Mouse (Mus musculus) heart, adult 11 months (tissue): Measurements from ENCODE around the gene Dlg2.

Experiments used
- DNase-seq: peaks from one replicate; pipeline ENCODE4 v3.0.0; 2022

The Dlg2 gene

GRCm38 (mm10) chr7:90476313-90477245, at the start of gene Dlg2:
Gene Dlg2 (plus strand): TSS chr7:90476672.
- no peak for DNase-seq

- peak; percentile 95 for DNase-seq
Observed at GRCm38 (mm10) chr7:90427006-90427405, 49.5 kb upstream of the Dlg2 start.

- no peak for DNase-seq
Observed at GRCm38 (mm10) chr7:90432221-90432620, 44.3 kb upstream of the Dlg2 start.

- DNase-seq: no peak
Observed at GRCm38 (mm10) chr7:90440044-90440443, 36.4 kb upstream of the Dlg2 start.

GRCm38 (mm10) chr7:90442070-90442469, 34.4 kb upstream of the Dlg2 start:
- DNase-seq: no peak

- peak; percentile 100 for DNase-seq
Observed at GRCm38 (mm10) chr7:90442518-90443080, 33.9 kb upstream of the Dlg2 start, which contains the start of gene Crebzf. Gene Crebzf (plus strand): TSS chr7:90442729.

GRCm38 (mm10) chr7:90443101-90444091, 33.1 kb upstream of the Dlg2 start:
- peak; percentile 98 for DNase-seq

GRCm38 (mm10) chr7:90444206-90444605, 32.3 kb upstream of the Dlg2 start:
- peak; percentile 84 for DNase-seq

GRCm38 (mm10) chr7:90456149-90456844, 20.2 kb upstream of the Dlg2 start:
- peak; percentile 77 for DNase-seq

- DNase-seq: peak; percentile 99
Observed at GRCm38 (mm10) chr7:90456845-90457468, 19.5 kb upstream of the Dlg2 start, which contains the start of gene Tmem126a. Gene Tmem126a (minus strand): TSS chr7:90457229.

- DNase-seq: peak; percentile 89
Observed at GRCm38 (mm10) chr7:90457517-90457916, 19.0 kb upstream of the Dlg2 start.

GRCm38 (mm10) chr7:90460330-90460729, 16.1 kb upstream of the Dlg2 start:
- peak; percentile 89 for DNase-seq

- peak; percentile 95 for DNase-seq
Observed at GRCm38 (mm10) chr7:90460930-90461329, 15.5 kb upstream of the Dlg2 start.

GRCm38 (mm10) chr7:90461441-90461840, 15.0 kb upstream of the Dlg2 start:
- DNase-seq: peak; percentile 65

GRCm38 (mm10) chr7:90473511-90473910, 3.0 kb upstream of the Dlg2 start:
- DNase-seq: no peak

- DNase-seq: peak; percentile 100
Observed at GRCm38 (mm10) chr7:90475793-90476312, 619 bp upstream of the Dlg2 start, which contains the start of gene Tmem126b. Gene Tmem126b (minus strand): TSS chr7:90476001.

- no peak for DNase-seq
Observed at GRCm38 (mm10) chr7:90482607-90483006, 6.1 kb downstream of the Dlg2 start.

GRCm38 (mm10) chr7:90508124-90508523, 31.7 kb downstream of the Dlg2 start:
- no peak for DNase-seq

- no peak for DNase-seq
Observed at GRCm38 (mm10) chr7:90512293-90512692, 35.8 kb downstream of the Dlg2 start.

GRCm38 (mm10) chr7:90539481-90540402, 63.3 kb downstream of the Dlg2 start:
- DNase-seq: no peak
